Mouse (Mus musculus) midbrain, embryonic 12.5 days (tissue): ENCODE measurements around the gene Tbkbp1. TPM values are rescaled to one million over a fixed set of nuclear protein-coding genes. Genes with fewer than 3 reads are reported as not detected.

Experiments
- ATAC-seq: fragments of 200-750 bp; cut with Nextera tagmentation; 2 replicates; pipeline ENCODE4 v1.8.0; 2017; ENCODE audit warnings: low read depth, moderate TSS enrichment, moderate library complexity; ENCODE audit not compliant: low FRiP score
- H3K27ac ChIP-seq: fragments of 300-500 bp; sonication (generic); replicated peaks from 2 replicates; pipeline ENCODE4 v1.5.1; 2016; ENCODE audit warnings: mild to moderate bottlenecking
- H3K27me3 ChIP-seq: fragments of 300-500 bp; sonication (generic); 2 replicates; pipeline ENCODE4 v1.6.1; 2016; ENCODE audit warnings: mild to moderate bottlenecking
- H3K36me3 ChIP-seq: fragments of 300-500 bp; sonication (generic); 2 replicates; pipeline ENCODE4 v1.6.1; 2016
- H3K4me1 ChIP-seq: fragments of 300-500 bp; sonication (generic); 2 replicates; pipeline ENCODE4 v1.6.1; 2016
- H3K4me2 ChIP-seq: fragments of 300-500 bp; sonication (generic); replicated peaks from 2 replicates; pipeline ENCODE4 v1.6.1; 2016; ENCODE audit warnings: mild to moderate bottlenecking, moderate library complexity
- H3K4me3 ChIP-seq: fragments of 300-500 bp; sonication (generic); 2 replicates; pipeline ENCODE4 v1.5.1; 2016; ENCODE audit warnings: mild to moderate bottlenecking
- H3K9ac ChIP-seq: fragments of 300-500 bp; sonication (generic); replicated peaks from 2 replicates; pipeline ENCODE4 v1.6.1; 2016; ENCODE audit warnings: mild to moderate bottlenecking, moderate library complexity
- H3K9me3 ChIP-seq: fragments of 300-500 bp; sonication (generic); 2 replicates; pipeline ENCODE4 v1.6.1; 2016; ENCODE audit warnings: mild to moderate bottlenecking
- WGBS: fragments of 180-500 bp; shearing (Covaris S2); methylation state at CpG from one replicate; pipeline ENCODE4 v1.1.7; 2016; 5-methylcytosine and 5-hydroxymethylcytosine counted together
- polyA plus RNA-seq: library from polyadenylated mRNA; unstranded; fragments of >200 nt; fragmentation: Nextera tagmentation; extraction: Ambion mirVana; gene quantifications from 2 replicates; pipeline ENCODE4 v1.2.1, GENCODE M21; 2016

Gene Tbkbp1
- polyA plus RNA-seq, 1 experiment from 2014 or later: 6.7 TPM

DNA sequence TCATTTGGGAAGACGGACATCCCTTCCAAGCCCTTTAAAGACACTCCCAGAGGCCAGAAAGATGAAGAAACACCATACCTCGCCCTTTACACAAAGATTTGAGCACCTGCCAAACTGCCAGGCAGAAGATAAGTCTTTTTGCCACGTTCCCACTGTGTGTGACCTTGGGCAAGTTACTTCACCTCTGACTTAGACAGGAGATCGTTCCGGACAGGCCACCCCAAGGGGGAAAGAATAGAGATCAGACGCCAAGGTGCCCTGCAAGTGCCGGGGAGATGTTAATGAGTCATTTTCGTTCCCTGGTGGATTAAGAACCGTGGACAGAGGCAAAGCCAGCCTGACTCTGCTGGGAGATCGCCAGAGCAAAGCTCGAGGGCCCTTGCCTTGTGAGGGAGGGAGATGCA, 730 bp upstream of the Tbkbp1 start:
- Histone ChIP-seq H3K27ac (peak overlapping the region; percentile 4; the same call in 1 of the 2 replicates), H3K4me1 (peaks cover 35% of the 10 kb centered on the region), H3K9me3 (no peaks in the 10 kb centered on the region), H3K27me3 (peaks cover 34% of the 10 kb centered on the region), H3K36me3 (peaks cover 26% of the 10 kb centered on the region), H3K4me2 (peak overlapping the region; percentile 91), H3K9ac (peak overlapping the region; percentile 86; the same call in 1 of the 2 replicates), H3K4me3 (peak overlapping the region; percentile 77)
- no peak for ATAC-seq
- under 1% methylated on average over 11 of the region's 11 CpGs for WGBS

DNA sequence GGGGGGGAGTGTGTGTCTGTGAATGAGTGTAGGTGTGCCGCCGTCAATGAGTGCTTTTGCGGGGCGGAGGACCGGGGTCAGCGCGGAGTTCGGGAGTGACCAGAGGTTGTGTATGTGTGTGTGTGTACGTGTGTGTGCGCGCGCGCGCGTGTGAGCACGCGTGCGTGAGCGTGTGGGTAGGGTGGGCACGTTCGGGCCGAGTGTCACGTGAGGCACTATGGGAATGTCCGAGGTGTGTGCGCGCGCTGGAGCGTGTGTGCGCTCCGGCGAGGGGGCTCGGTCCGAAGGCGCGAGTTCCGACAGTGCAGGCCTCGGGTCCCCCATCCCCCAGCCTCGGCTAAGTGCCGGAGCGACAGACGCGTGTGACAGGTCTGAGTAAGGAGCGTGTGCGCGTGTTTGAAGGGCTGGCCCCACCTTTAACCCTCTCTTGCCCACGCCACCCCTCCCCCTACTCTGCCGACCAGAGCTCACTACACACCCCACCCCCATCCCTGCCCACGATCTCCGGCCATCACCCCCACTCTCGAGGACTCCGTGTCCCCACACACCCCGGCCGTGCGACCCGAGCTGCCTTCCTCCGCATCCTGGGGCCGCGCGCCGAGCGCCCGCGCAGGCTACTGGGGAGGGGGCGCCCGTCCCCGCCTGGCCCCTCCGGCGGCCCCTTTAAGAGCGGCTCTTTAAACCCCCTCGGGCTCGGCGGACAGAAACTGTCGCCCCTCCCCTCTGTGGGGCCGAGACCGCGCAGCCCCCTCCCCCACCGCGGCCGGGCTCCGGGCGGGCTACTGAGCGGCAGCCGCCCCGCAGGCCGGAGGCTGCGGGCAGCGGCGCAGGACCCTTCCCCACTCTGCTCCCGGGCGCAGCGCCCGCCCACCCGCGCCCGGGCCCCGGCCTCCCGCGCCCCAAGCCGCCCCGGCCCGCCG, 624 bp downstream of the Tbkbp1 start:
- peaks cover 20% of the 10 kb centered on the region for H3K36me3 ChIP-seq
- peaks cover 40% of the 10 kb centered on the region for H3K4me1 ChIP-seq
- peak overlapping the region; percentile 91 for H3K4me2 ChIP-seq
- ATAC-seq: peak; percentile 84
- H3K27ac ChIP-seq: peak overlapping the region; percentile 90
- H3K4me3 ChIP-seq: peak overlapping the region; percentile 77
- under 1% methylated on average over 66 of the region's 102 CpGs for WGBS
- H3K27me3 ChIP-seq: peaks cover 34% of the 10 kb centered on the region
- H3K9me3 ChIP-seq: no peaks in the 10 kb centered on the region
- H3K9ac ChIP-seq: peak overlapping the region; percentile 86

GRCm38 (mm10) chr11:97149995-97150410, 1.3 kb downstream of the Tbkbp1 start:
- H3K9ac ChIP-seq: peak overlapping the region; percentile 86
- H3K4me3 ChIP-seq: peak overlapping the region; percentile 77
- 4% methylated on average over 14 of the region's 14 CpGs for WGBS
- ATAC-seq: peak; percentile 10; the same call in 1 of the 2 replicates
- H3K9me3 ChIP-seq: no peaks in the 10 kb centered on the region
- H3K36me3 ChIP-seq: peaks cover 14% of the 10 kb centered on the region
- peak overlapping the region; percentile 90 for H3K27ac ChIP-seq
- peaks cover 40% of the 10 kb centered on the region for H3K4me1 ChIP-seq
- H3K4me2 ChIP-seq: peak overlapping the region; percentile 91
- peaks cover 34% of the 10 kb centered on the region for H3K27me3 ChIP-seq

DNA sequence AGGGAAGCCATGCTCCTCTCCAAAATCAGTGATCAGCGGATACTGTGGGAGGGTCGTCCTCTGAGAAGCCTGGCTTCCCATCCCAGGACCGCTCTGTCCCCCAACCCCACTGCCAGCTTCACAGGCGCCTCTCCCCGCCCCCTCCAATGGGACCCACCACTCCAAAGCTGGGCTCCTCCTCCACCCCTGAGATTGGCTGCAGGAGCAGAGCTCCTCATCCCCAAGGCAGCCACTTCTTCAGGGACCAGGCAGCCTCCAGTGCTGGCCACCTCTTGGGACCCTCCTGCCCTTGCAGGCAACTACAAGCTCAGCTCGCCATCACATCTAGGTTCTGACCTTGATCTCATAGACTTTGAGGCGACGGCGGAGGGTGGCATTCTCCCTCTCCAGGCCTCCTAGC, 2.3 kb downstream of the Tbkbp1 start:
- no peaks in the 10 kb centered on the region for H3K9me3 ChIP-seq
- peak overlapping the region; percentile 91 for H3K4me2 ChIP-seq
- peaks cover 34% of the 10 kb centered on the region for H3K27me3 ChIP-seq
- H3K4me1 ChIP-seq: peaks cover 40% of the 10 kb centered on the region
- no peak overlapping the region for H3K27ac ChIP-seq
- 0 out of 2 replicates have a peak overlapping the region, but pooled peaks have one; percentile 77 for H3K4me3 ChIP-seq
- no peak for ATAC-seq
- 23% methylated on average over 9 of the region's 9 CpGs for WGBS
- peaks cover 9% of the 10 kb centered on the region for H3K36me3 ChIP-seq
- no peak overlapping the region; the same call in 1 of the 2 replicates for H3K9ac ChIP-seq

- Histone ChIP-seq H3K9ac (0 out of 2 replicates have a peak overlapping the region, but pooled peaks have one; percentile 0), H3K27me3 (peaks cover 34% of the 10 kb centered on the region), H3K9me3 (no peaks in the 10 kb centered on the region), H3K4me3 (no peak overlapping the region), H3K4me1 (peaks cover 40% of the 10 kb centered on the region), H3K4me2 (0 out of 2 replicates have a peak overlapping the region, but pooled peaks have one; percentile 91), H3K27ac (no peak overlapping the region), H3K36me3 (peaks cover 11% of the 10 kb centered on the region)
- WGBS: 34% methylated on average over 12 of the region's 12 CpGs
- ATAC-seq: no peak
Measured at GRCm38 (mm10) chr11:97148591-97148990, 2.7 kb downstream of the Tbkbp1 start.

DNA sequence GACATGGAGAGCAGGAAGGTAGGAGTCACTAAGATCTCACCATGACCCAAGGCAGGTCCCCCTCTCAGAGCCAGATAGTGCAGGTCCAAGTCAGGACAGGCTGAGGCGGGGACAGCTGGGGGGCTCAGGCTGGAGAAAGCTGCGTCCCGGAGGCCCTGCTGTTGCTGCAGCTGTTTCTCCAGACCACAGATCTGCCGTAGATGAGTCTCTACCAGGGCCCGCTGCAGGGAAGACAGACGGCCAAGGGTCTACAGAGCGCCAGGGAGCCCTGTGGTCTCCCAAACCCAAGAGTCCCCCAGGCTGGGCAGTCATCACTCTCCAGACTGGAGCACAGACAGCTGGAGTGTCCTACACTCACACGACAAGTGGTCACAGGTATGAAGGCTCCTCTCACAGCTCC, 4.0 kb downstream of the Tbkbp1 start:
- no peak overlapping the region for H3K9ac ChIP-seq
- no peak for ATAC-seq
- peaks cover 29% of the 10 kb centered on the region for H3K27me3 ChIP-seq
- H3K4me3 ChIP-seq: no peak overlapping the region
- WGBS: 84% methylated on average over 8 of the region's 8 CpGs
- H3K4me2 ChIP-seq: no peak overlapping the region
- no peak overlapping the region for H3K27ac ChIP-seq
- peaks cover 11% of the 10 kb centered on the region for H3K36me3 ChIP-seq
- no peaks in the 10 kb centered on the region for H3K9me3 ChIP-seq
- H3K4me1 ChIP-seq: peaks cover 32% of the 10 kb centered on the region

GRCm38 (mm10) chr11:97146724-97147123, 4.6 kb downstream of the Tbkbp1 start:
- Histone ChIP-seq H3K36me3 (peaks cover 11% of the 10 kb centered on the region), H3K4me3 (no peak overlapping the region), H3K9ac (no peak overlapping the region), H3K4me2 (no peak overlapping the region), H3K27me3 (peaks cover 34% of the 10 kb centered on the region), H3K4me1 (peaks cover 26% of the 10 kb centered on the region), H3K9me3 (no peaks in the 10 kb centered on the region), H3K27ac (no peak overlapping the region)
- WGBS: 10% methylated on average over 8 of the region's 8 CpGs
- ATAC-seq: no peak

DNA sequence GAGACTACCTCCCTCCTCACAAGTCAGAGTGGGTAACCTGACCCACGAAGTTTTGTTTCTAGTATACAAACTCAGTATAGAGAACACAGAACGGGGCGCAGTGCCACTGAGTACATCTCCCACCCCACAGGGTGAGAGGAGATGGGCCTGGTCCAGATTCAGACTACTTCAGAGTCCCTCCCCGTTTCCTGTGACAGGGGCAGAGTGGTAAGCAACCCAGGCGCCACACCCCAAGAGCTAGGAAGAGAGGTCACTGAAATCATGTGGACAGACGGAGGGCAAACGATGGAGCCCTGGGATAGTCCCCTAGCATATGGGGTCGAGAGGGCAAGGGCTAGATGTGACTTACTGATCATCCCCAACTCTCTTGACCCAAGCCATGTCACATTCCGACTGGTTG, 5.3 kb downstream of the Tbkbp1 start:
- peaks cover 42% of the 10 kb centered on the region for H3K27me3 ChIP-seq
- peaks cover 23% of the 10 kb centered on the region for H3K4me1 ChIP-seq
- no peak for ATAC-seq
- H3K27ac ChIP-seq: no peak overlapping the region
- H3K9me3 ChIP-seq: no peaks in the 10 kb centered on the region
- WGBS: 80% methylated on average over 9 of the region's 9 CpGs
- no peak overlapping the region for H3K4me2 ChIP-seq
- no peak overlapping the region for H3K4me3 ChIP-seq
- no peak overlapping the region for H3K9ac ChIP-seq
- H3K36me3 ChIP-seq: peaks cover 11% of the 10 kb centered on the region

- Histone ChIP-seq H3K4me3 (no peak overlapping the region), H3K36me3 (peaks cover 11% of the 10 kb centered on the region), H3K4me1 (peaks cover 21% of the 10 kb centered on the region), H3K9ac (no peak overlapping the region; the same call in 1 of the 2 replicates), H3K9me3 (no peaks in the 10 kb centered on the region), H3K27ac (no peak overlapping the region), H3K27me3 (peaks cover 48% of the 10 kb centered on the region), H3K4me2 (no peak overlapping the region)
- ATAC-seq: no peak
- WGBS: 88% methylated on average over 2 of the region's 2 CpGs
Measured at GRCm38 (mm10) chr11:97145320-97145719, 6.0 kb downstream of the Tbkbp1 start.

- H3K4me1 ChIP-seq: peaks cover 17% of the 10 kb centered on the region
- H3K36me3 ChIP-seq: peaks cover 11% of the 10 kb centered on the region
- no peaks in the 10 kb centered on the region for H3K9me3 ChIP-seq
- no peak for ATAC-seq
- H3K4me2 ChIP-seq: no peak overlapping the region
- H3K9ac ChIP-seq: no peak overlapping the region; the same call in 1 of the 2 replicates
- no peak overlapping the region for H3K4me3 ChIP-seq
- H3K27ac ChIP-seq: no peak overlapping the region
- peaks cover 48% of the 10 kb centered on the region for H3K27me3 ChIP-seq
- WGBS: 77% methylated on average over 8 of the region's 9 CpGs
Measured at GRCm38 (mm10) chr11:97143196-97143900, 7.9 kb downstream of the Tbkbp1 start.

DNA sequence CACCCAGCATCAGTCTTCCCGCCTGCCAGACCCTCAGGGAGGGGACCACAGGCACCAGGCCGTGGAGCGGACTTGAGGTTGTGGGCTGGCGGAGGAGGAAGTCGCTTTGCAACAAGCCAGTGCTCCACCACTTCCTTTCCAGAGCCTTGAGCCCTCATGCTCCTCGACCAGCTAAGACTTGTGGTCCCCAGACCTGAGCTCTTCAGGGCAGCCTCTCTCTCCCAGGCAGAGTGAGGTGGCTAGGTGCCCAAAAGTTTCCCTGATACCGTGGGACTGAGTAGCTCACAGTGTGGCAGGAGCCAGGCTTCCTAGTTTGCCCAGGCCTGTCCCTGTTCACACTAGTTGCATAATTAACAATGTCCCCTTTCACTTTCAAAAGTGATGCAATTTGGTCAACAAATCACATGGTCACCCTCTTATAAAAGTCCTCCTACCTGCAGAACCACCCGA, 9.1 kb downstream of the Tbkbp1 start:
- peaks cover 11% of the 10 kb centered on the region for H3K36me3 ChIP-seq
- no peak overlapping the region for H3K9ac ChIP-seq
- no peak overlapping the region for H3K27ac ChIP-seq
- peaks cover 26% of the 10 kb centered on the region for H3K4me1 ChIP-seq
- no peak overlapping the region for H3K4me2 ChIP-seq
- H3K27me3 ChIP-seq: peaks cover 50% of the 10 kb centered on the region
- no peaks in the 10 kb centered on the region for H3K9me3 ChIP-seq
- WGBS: 78% methylated on average over 8 of the region's 8 CpGs
- no peak overlapping the region for H3K4me3 ChIP-seq
- ATAC-seq: no peak

DNA sequence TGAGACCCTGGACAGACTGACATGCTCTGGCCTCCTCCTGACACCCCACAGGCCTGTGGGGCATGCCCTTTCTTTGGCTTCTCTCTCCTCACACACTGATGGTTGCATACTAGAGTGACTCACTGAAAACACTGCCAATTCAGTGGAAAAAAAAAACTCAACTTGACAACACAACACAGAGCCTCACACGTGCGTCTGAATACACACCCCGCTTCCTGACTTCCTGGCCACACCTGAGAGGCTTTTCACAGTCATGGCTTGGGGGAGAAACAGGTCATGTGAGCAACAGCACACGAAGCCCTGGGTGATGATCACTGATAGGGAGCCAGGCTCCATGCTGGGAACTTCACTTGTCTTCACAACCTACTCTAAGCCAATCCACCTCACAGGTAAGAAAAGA, 10.5 kb downstream of the Tbkbp1 start:
- no peak overlapping the region for H3K4me2 ChIP-seq
- no peak overlapping the region for H3K4me3 ChIP-seq
- peaks cover 5% of the 10 kb centered on the region for H3K36me3 ChIP-seq
- 85% methylated on average over 4 of the region's 4 CpGs for WGBS
- no peaks in the 10 kb centered on the region for H3K9me3 ChIP-seq
- peaks cover 62% of the 10 kb centered on the region for H3K27me3 ChIP-seq
- no peak for ATAC-seq
- no peak overlapping the region for H3K27ac ChIP-seq
- H3K9ac ChIP-seq: no peak overlapping the region
- peaks cover 21% of the 10 kb centered on the region for H3K4me1 ChIP-seq
